Mouse (Mus musculus) cerebral cortex, adult 2 months (tissue): ENCODE measurements around the gene Olfr157.

Experiments
- WGBS: fragments of 180-500 bp; shearing (Covaris S2); methylation state at CpG from one replicate; pipeline ENCODE4 v1.1.7; 2018; 5-methylcytosine and 5-hydroxymethylcytosine counted together

Olfr157 gene

GRCm38 (mm10) chr4:43840101-43840500 lies at the start of gene Olfr157:
Gene Olfr157, minus strand, starts transcription at chr4:43840201.
- 60% methylated on average over 1 of the region's 1 CpGs for WGBS

- 68% methylated on average over 4 of the region's 4 CpGs for WGBS
Measured at GRCm38 (mm10) chr4:43884196-43884595, 44.2 kb upstream of the Olfr157 start.

- WGBS: 85% methylated on average over 6 of the region's 6 CpGs
Measured at GRCm38 (mm10) chr4:43879566-43879965, 39.6 kb upstream of the Olfr157 start.

GRCm38 (mm10) chr4:43878121-43878776 lies 38.2 kb upstream of the Olfr157 start:
- 30% methylated on average over 5 of the region's 5 CpGs for WGBS

GRCm38 (mm10) chr4:43877230-43877629 lies 37.2 kb upstream of the Olfr157 start:
- 100% methylated on average over 1 of the region's 1 CpGs for WGBS

- WGBS: under 1% methylated on average over 20 of the region's 20 CpGs
Measured at GRCm38 (mm10) chr4:43875919-43876411, 36.0 kb upstream of the Olfr157 start.

GRCm38 (mm10) chr4:43875160-43875918 lies 35.3 kb upstream of the Olfr157 start, which contains the start of gene Reck:
Gene Reck, plus strand, starts transcription at chr4:43875530.
- 1% methylated on average over 70 of the region's 73 CpGs for WGBS

- WGBS: 28% methylated on average over 7 of the region's 7 CpGs
Measured at GRCm38 (mm10) chr4:43874501-43874900, 34.5 kb upstream of the Olfr157 start.

- whole genome bisulfite sequencing: 94% methylated on average over 10 of the region's 10 CpGs
Measured at GRCm38 (mm10) chr4:43869821-43870220, 29.8 kb upstream of the Olfr157 start.

- WGBS: 69% methylated on average over 4 of the region's 4 CpGs
Measured at GRCm38 (mm10) chr4:43863298-43863697, 23.3 kb upstream of the Olfr157 start.

GRCm38 (mm10) chr4:43860744-43861519 lies 20.9 kb upstream of the Olfr157 start:
- WGBS: 12% methylated on average over 14 of the region's 14 CpGs

- WGBS: 83% methylated on average over 10 of the region's 10 CpGs
Measured at GRCm38 (mm10) chr4:43859886-43860285, 19.9 kb upstream of the Olfr157 start.

GRCm38 (mm10) chr4:43854101-43854500 lies 14.1 kb upstream of the Olfr157 start:
- WGBS: 84% methylated on average over 8 of the region's 8 CpGs

- 87% methylated on average over 6 of the region's 6 CpGs for WGBS
Measured at GRCm38 (mm10) chr4:43851265-43851664, 11.3 kb upstream of the Olfr157 start, which contains the start of gene Olfr155. Gene Olfr155, plus strand, starts transcription at chr4:43851565.

GRCm38 (mm10) chr4:43838326-43838725 lies 1.7 kb downstream of the Olfr157 start:
- WGBS: 86% methylated on average over 3 of the region's 3 CpGs

- WGBS: 76% methylated on average over 4 of the region's 4 CpGs
Measured at GRCm38 (mm10) chr4:43834749-43835148, 5.3 kb downstream of the Olfr157 start.

GRCm38 (mm10) chr4:43833752-43834151 lies 6.2 kb downstream of the Olfr157 start:
- WGBS: 76% methylated on average over 5 of the region's 5 CpGs

GRCm38 (mm10) chr4:43832031-43832430 lies 8.0 kb downstream of the Olfr157 start:
- WGBS: 68% methylated on average over 5 of the region's 5 CpGs

GRCm38 (mm10) chr4:43828806-43829205 lies 11.2 kb downstream of the Olfr157 start:
- WGBS: 92% methylated on average over 4 of the region's 4 CpGs

- 42% methylated on average over 7 of the region's 7 CpGs for WGBS
Measured at GRCm38 (mm10) chr4:43823845-43824337, 16.1 kb downstream of the Olfr157 start, which contains the start of gene Olfr156. Gene Olfr156, minus strand, starts transcription at chr4:43823895.

- 63% methylated on average over 13 of the region's 13 CpGs for WGBS
Measured at GRCm38 (mm10) chr4:43822896-43823550, 17.0 kb downstream of the Olfr157 start.
